Mouse (Mus musculus): ENCODE data around the gene Ubtf. TPM values are rescaled to one million over a fixed set of nuclear protein-coding genes. Genes with fewer than 3 reads are reported as not detected.

Gene Ubtf
- polyA plus RNA-seq, 1 experiment from 2014 or later, result 86.0 TPM

GRCm38 (mm10) chr11:102350416-102350815 lies 30.9 kb upstream of the Ubtf start:
- Histone ChIP-seq H3K4me2 (ENCODE audit: low read length) (no peak overlapping the region), H3K36me3 (ENCODE audit: control insufficient read depth, insufficient read depth, low read length) (no peaks in the 10 kb centered on the region), H3K27ac (ENCODE audit: low read depth) (no peak overlapping the region), H3K27me3 (replicated peaks; ENCODE audit: control insufficient read depth, insufficient read depth, low read length) (no peaks in the 10 kb centered on the region), H3K4me1 (replicated peaks; ENCODE audit: control insufficient read depth, insufficient read depth, low read length) (no peaks in the 10 kb centered on the region), H3K4me3 (ENCODE audit: low read depth, low read length) (no peak overlapping the region), H3K9me3 (ENCODE audit: control insufficient read depth, low read length) (no peaks in the 10 kb centered on the region), H3K9ac (ENCODE audit: low read length) (no peak overlapping the region)
- ATAC-seq (replicated peaks; ENCODE audit: low FRiP score, low TSS enrichment, low read depth) (no peak), DNase-seq (ENCODE audit: low spot score) (no peak)
- WGBS, result 78% methylated on average over 4 of the region's 4 CpGs

GRCm38 (mm10) chr11:102349189-102349954 lies 29.8 kb upstream of the Ubtf start:
- Histone ChIP-seq H3K9ac (ENCODE audit: low read length) (no peak overlapping the region), H3K36me3 (ENCODE audit: control insufficient read depth, insufficient read depth, low read length) (no peaks in the 10 kb centered on the region), H3K9me3 (ENCODE audit: control insufficient read depth, low read length) (no peaks in the 10 kb centered on the region), H3K4me1 (replicated peaks; ENCODE audit: control insufficient read depth, insufficient read depth, low read length) (no peaks in the 10 kb centered on the region), H3K4me3 (ENCODE audit: low read depth, low read length) (no peak overlapping the region), H3K4me2 (ENCODE audit: low read length) (no peak overlapping the region), H3K27me3 (replicated peaks; ENCODE audit: control insufficient read depth, insufficient read depth, low read length) (no peaks in the 10 kb centered on the region), H3K27ac (ENCODE audit: low read depth) (no peak overlapping the region)
- 92% methylated on average over 3 of the region's 3 CpGs for WGBS
- DNase-seq (ENCODE audit: low spot score), result no peak
- no peak for ATAC-seq (replicated peaks; ENCODE audit: low FRiP score, low TSS enrichment, low read depth)

- 83% methylated on average over 11 of the region's 11 CpGs for WGBS
Measured at GRCm38 (mm10) chr11:102348771-102349170, 29.2 kb upstream of the Ubtf start.

GRCm38 (mm10) chr11:102348101-102348585 lies 28.6 kb upstream of the Ubtf start:
- ATAC-seq (replicated peaks; ENCODE audit: low FRiP score, low TSS enrichment, low read depth) (no peak), DNase-seq (ENCODE audit: low spot score) (no peak)
- Histone ChIP-seq H3K9ac (ENCODE audit: low read length) (no peak overlapping the region), H3K27ac (ENCODE audit: low read depth) (no peak overlapping the region), H3K4me1 (replicated peaks; ENCODE audit: control insufficient read depth, insufficient read depth, low read length) (no peaks in the 10 kb centered on the region), H3K9me3 (ENCODE audit: control insufficient read depth, low read length) (no peaks in the 10 kb centered on the region), H3K4me3 (ENCODE audit: low read depth, low read length) (no peak overlapping the region), H3K4me2 (ENCODE audit: low read length) (no peak overlapping the region), H3K36me3 (ENCODE audit: control insufficient read depth, insufficient read depth, low read length) (no peaks in the 10 kb centered on the region), H3K27me3 (replicated peaks; ENCODE audit: control insufficient read depth, insufficient read depth, low read length) (no peaks in the 10 kb centered on the region)
- 86% methylated on average over 7 of the region's 7 CpGs for WGBS

More at GRCm38 (mm10) chr11:102348771-102349170, 29.2 kb upstream of the Ubtf start:
- no peak for DNase-seq (ENCODE audit: low spot score)
- Histone ChIP-seq H3K27me3 (replicated peaks; ENCODE audit: control insufficient read depth, insufficient read depth, low read length) (no peaks in the 10 kb centered on the region), H3K9me3 (ENCODE audit: control insufficient read depth, low read length) (no peaks in the 10 kb centered on the region), H3K27ac (ENCODE audit: low read depth) (no peak overlapping the region), H3K4me2 (ENCODE audit: low read length) (no peak overlapping the region), H3K4me3 (ENCODE audit: low read depth, low read length) (no peak overlapping the region), H3K4me1 (replicated peaks; ENCODE audit: control insufficient read depth, insufficient read depth, low read length) (no peaks in the 10 kb centered on the region), H3K9ac (ENCODE audit: low read length) (no peak overlapping the region), H3K36me3 (ENCODE audit: control insufficient read depth, insufficient read depth, low read length) (no peaks in the 10 kb centered on the region)
- ATAC-seq (replicated peaks; ENCODE audit: low FRiP score, low TSS enrichment, low read depth), result no peak

GRCm38 (mm10) chr11:102347683-102348082 lies 28.1 kb upstream of the Ubtf start:
- Histone ChIP-seq H3K4me1 (replicated peaks; ENCODE audit: control insufficient read depth, insufficient read depth, low read length) (no peaks in the 10 kb centered on the region), H3K4me3 (ENCODE audit: low read depth, low read length) (no peak overlapping the region), H3K4me2 (ENCODE audit: low read length) (no peak overlapping the region), H3K9me3 (ENCODE audit: control insufficient read depth, low read length) (no peaks in the 10 kb centered on the region), H3K36me3 (ENCODE audit: control insufficient read depth, insufficient read depth, low read length) (no peaks in the 10 kb centered on the region), H3K27ac (ENCODE audit: low read depth) (no peak overlapping the region), H3K9ac (ENCODE audit: low read length) (no peak overlapping the region), H3K27me3 (replicated peaks; ENCODE audit: control insufficient read depth, insufficient read depth, low read length) (no peaks in the 10 kb centered on the region)
- ATAC-seq (replicated peaks; ENCODE audit: low FRiP score, low TSS enrichment, low read depth) (no peak), DNase-seq (ENCODE audit: low spot score) (no peak)
- WGBS, result 72% methylated on average over 5 of the region's 5 CpGs

GRCm38 (mm10) chr11:102346926-102347325 lies 27.4 kb upstream of the Ubtf start:
- Histone ChIP-seq H3K4me1 (replicated peaks; ENCODE audit: control insufficient read depth, insufficient read depth, low read length) (no peaks in the 10 kb centered on the region), H3K4me2 (ENCODE audit: low read length) (no peak overlapping the region), H3K36me3 (ENCODE audit: control insufficient read depth, insufficient read depth, low read length) (no peaks in the 10 kb centered on the region), H3K9ac (ENCODE audit: low read length) (no peak overlapping the region), H3K9me3 (ENCODE audit: control insufficient read depth, low read length) (no peaks in the 10 kb centered on the region), H3K4me3 (ENCODE audit: low read depth, low read length) (no peak overlapping the region), H3K27me3 (replicated peaks; ENCODE audit: control insufficient read depth, insufficient read depth, low read length) (no peaks in the 10 kb centered on the region), H3K27ac (ENCODE audit: low read depth) (no peak overlapping the region)
- peak; percentile 43; the same call in 1 of the 2 replicates for ATAC-seq (replicated peaks; ENCODE audit: low FRiP score, low TSS enrichment, low read depth)
- 58% methylated on average over 5 of the region's 5 CpGs for WGBS
- DNase-seq (ENCODE audit: low spot score), result no peak

GRCm38 (mm10) chr11:102344458-102344857 lies 24.9 kb upstream of the Ubtf start:
- Histone ChIP-seq H3K27me3 (replicated peaks; ENCODE audit: control insufficient read depth, insufficient read depth, low read length) (no peaks in the 10 kb centered on the region), H3K36me3 (ENCODE audit: control insufficient read depth, insufficient read depth, low read length) (no peaks in the 10 kb centered on the region), H3K4me2 (ENCODE audit: low read length) (no peak overlapping the region), H3K4me1 (replicated peaks; ENCODE audit: control insufficient read depth, insufficient read depth, low read length) (0 out of 2 replicates have a peak, but pooled peaks cover under 1% of the 10 kb centered on the region), H3K9me3 (ENCODE audit: control insufficient read depth, low read length) (no peaks in the 10 kb centered on the region), H3K4me3 (ENCODE audit: low read depth, low read length) (no peak overlapping the region), H3K9ac (ENCODE audit: low read length) (no peak overlapping the region), H3K27ac (ENCODE audit: low read depth) (no peak overlapping the region)
- ATAC-seq (replicated peaks; ENCODE audit: low FRiP score, low TSS enrichment, low read depth) (no peak), DNase-seq (ENCODE audit: low spot score) (no peak)
- 87% methylated on average over 3 of the region's 3 CpGs for WGBS

GRCm38 (mm10) chr11:102342742-102343141 lies 23.2 kb upstream of the Ubtf start:
- 72% methylated on average over 12 of the region's 12 CpGs for WGBS
- no peak for ATAC-seq (replicated peaks; ENCODE audit: low FRiP score, low TSS enrichment, low read depth)
- no peak overlapping the region for H3K27ac ChIP-seq (ENCODE audit: low read depth)

GRCm38 (mm10) chr11:102341101-102341500 lies 21.6 kb upstream of the Ubtf start:
- H3K9me3 ChIP-seq (ENCODE audit: control insufficient read depth, low read length), result no peaks in the 10 kb centered on the region
- H3K4me2 ChIP-seq (ENCODE audit: low read length), result no peak overlapping the region
- no peak for DNase-seq (ENCODE audit: low spot score)
- peaks cover 4% of the 10 kb centered on the region; the same call in 1 of the 2 replicates for H3K4me1 ChIP-seq (replicated peaks; ENCODE audit: control insufficient read depth, insufficient read depth, low read length)
- no peak for ATAC-seq (replicated peaks; ENCODE audit: low FRiP score, low TSS enrichment, low read depth)
- no peaks in the 10 kb centered on the region for H3K36me3 ChIP-seq (ENCODE audit: control insufficient read depth, insufficient read depth, low read length)
- H3K27ac ChIP-seq (ENCODE audit: low read depth), result no peak overlapping the region
- no peaks in the 10 kb centered on the region for H3K27me3 ChIP-seq (replicated peaks; ENCODE audit: control insufficient read depth, insufficient read depth, low read length)
- 87% methylated on average over 4 of the region's 4 CpGs for WGBS
- no peak overlapping the region for H3K9ac ChIP-seq (ENCODE audit: low read length)
- H3K4me3 ChIP-seq (ENCODE audit: low read depth, low read length), result no peak overlapping the region

More at GRCm38 (mm10) chr11:102342742-102343141, 23.2 kb upstream of the Ubtf start:
- H3K4me1 ChIP-seq (replicated peaks; ENCODE audit: control insufficient read depth, insufficient read depth, low read length), result peaks cover 4% of the 10 kb centered on the region; the same call in 1 of the 2 replicates
- H3K4me3 ChIP-seq (ENCODE audit: low read depth, low read length), result no peak overlapping the region
- no peaks in the 10 kb centered on the region for H3K9me3 ChIP-seq (ENCODE audit: control insufficient read depth, low read length)
- no peak for DNase-seq (ENCODE audit: low spot score)
- H3K27me3 ChIP-seq (replicated peaks; ENCODE audit: control insufficient read depth, insufficient read depth, low read length), result no peaks in the 10 kb centered on the region
- H3K36me3 ChIP-seq (ENCODE audit: control insufficient read depth, insufficient read depth, low read length), result no peaks in the 10 kb centered on the region
- H3K9ac ChIP-seq (ENCODE audit: low read length), result no peak overlapping the region
- H3K4me2 ChIP-seq (ENCODE audit: low read length), result no peak overlapping the region
